Mouse (Mus musculus): Measurements from ENCODE around the gene Onecut3. TPM values are rescaled to one million over a fixed set of nuclear protein-coding genes. Genes with fewer than 3 reads are reported as not detected.

Onecut3 gene
- polyA plus RNA-seq, 1 experiment from 2014 or later: 1.4 TPM

DNA sequence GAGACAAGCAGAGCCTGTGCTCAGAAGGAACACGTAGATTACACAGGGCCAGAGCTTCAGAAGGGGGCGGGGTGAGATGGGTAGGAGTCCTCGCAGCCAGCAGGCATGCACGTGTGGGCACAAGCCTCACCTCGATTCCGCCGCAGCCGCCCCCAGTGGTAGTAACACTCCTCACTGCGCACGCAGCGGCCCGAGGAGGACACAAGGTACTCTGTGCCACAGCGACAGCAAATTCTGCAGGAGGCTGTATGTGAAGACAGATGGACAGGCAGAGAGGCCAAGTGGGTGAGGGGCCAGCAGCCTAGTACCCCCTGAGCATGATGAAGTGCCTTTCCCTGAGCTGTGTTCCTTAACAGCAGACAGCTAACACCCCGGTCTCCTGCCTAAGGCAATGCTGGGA, 49.2 kb downstream of the Onecut3 start:
- Histone ChIP-seq H3K9me3 (replicated peaks) (no peaks in the 10 kb centered on the region), H3K36me3 (peaks cover 84% of the 10 kb centered on the region), H3K27me3 (ENCODE audit: low read depth, poor library complexity, severe bottlenecking) (no peaks in the 10 kb centered on the region; the same call in 1 of the 2 replicates), H3K4me1 (peaks cover 13% of the 10 kb centered on the region), H3K4me3 (no peak overlapping the region), H3K27ac (replicated peaks) (no peak overlapping the region)
- WGBS: 96% methylated on average over 14 of the region's 14 CpGs
- no peak for DNase-seq (ENCODE audit: low spot score)

DNA sequence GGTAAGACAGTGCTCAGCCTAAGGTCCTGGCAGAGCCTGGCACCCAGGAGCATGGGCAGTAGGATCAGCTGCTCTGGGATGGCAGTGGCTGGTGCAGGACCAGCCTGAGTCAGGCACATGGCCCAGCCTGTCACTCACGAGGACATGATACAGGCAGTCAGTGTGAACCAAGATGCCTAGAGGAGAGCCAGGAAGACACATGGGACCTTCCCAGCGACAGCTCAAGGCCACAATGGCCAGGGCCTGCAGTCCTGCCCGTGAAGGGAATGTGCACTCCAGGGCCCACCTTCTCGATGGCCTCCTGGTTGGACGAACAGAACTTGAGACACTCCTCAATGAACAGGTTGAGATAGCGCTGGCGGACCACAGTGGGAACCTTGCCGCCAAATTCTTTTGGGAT, 51.0 kb downstream of the Onecut3 start:
- Histone ChIP-seq H3K27ac (replicated peaks) (no peak overlapping the region), H3K27me3 (ENCODE audit: low read depth, poor library complexity, severe bottlenecking) (no peaks in the 10 kb centered on the region), H3K4me3 (no peak overlapping the region), H3K4me1 (peaks cover 9% of the 10 kb centered on the region), H3K36me3 (peaks cover 100% of the 10 kb centered on the region), H3K9me3 (replicated peaks) (no peaks in the 10 kb centered on the region)
- DNase-seq (ENCODE audit: low spot score): no peak
- WGBS: 92% methylated on average over 8 of the region's 8 CpGs

DNA sequence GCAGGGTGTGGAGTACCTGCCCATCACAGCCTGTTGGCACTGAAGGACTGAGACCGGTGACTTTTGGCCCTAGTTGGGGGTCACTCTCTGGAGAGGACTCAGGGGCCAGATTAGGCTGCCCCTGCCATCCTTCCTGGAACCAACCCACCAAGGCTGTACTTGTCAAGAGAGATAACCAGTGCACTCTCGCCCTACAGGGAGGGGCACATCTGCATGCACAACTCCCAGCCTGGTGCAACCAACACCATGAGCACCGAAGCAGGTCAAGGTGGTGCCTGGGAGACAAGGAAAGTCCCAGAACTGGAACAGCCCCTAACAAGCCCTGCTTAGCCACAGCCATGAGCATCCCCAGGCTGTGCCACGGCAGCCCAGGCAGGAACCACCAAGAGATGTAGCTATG, 52.3 kb downstream of the Onecut3 start:
- Histone ChIP-seq H3K36me3 (peaks cover 90% of the 10 kb centered on the region), H3K27ac (replicated peaks) (no peak overlapping the region), H3K9me3 (replicated peaks) (no peaks in the 10 kb centered on the region), H3K4me1 (peaks cover 9% of the 10 kb centered on the region), H3K27me3 (ENCODE audit: low read depth, poor library complexity, severe bottlenecking) (no peaks in the 10 kb centered on the region), H3K4me3 (no peak overlapping the region)
- DNase-seq (ENCODE audit: low spot score): no peak
- 92% methylated on average over 4 of the region's 4 CpGs for WGBS

DNA sequence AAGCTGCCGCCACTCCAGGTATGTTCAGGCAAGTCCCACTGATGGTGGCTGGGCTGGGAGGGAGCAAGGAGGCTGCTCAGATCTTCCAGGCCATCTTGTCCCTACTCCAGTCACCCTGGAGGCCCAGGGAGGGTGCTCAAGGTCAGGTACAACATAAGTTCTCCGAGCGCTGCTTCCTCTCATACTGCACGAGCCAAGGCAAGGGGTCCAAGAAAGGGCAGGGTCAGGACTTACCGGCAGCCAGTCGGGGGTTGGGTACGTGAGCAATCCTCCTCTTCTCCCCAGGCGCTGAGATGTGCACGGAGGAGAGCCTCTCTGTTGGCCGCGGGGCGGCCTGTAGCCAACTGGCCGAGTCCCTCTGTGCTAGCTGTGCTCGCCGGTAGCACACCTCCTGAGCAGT, 52.9 kb downstream of the Onecut3 start:
- peaks cover 9% of the 10 kb centered on the region for H3K4me1 ChIP-seq
- no peaks in the 10 kb centered on the region for H3K27me3 ChIP-seq (ENCODE audit: low read depth, poor library complexity, severe bottlenecking)
- H3K27ac ChIP-seq (replicated peaks): no peak overlapping the region
- H3K9me3 ChIP-seq (replicated peaks): no peaks in the 10 kb centered on the region
- no peak for DNase-seq (ENCODE audit: low spot score)
- H3K36me3 ChIP-seq: peaks cover 84% of the 10 kb centered on the region
- no peak overlapping the region for H3K4me3 ChIP-seq
- WGBS: 93% methylated on average over 15 of the region's 15 CpGs

DNA sequence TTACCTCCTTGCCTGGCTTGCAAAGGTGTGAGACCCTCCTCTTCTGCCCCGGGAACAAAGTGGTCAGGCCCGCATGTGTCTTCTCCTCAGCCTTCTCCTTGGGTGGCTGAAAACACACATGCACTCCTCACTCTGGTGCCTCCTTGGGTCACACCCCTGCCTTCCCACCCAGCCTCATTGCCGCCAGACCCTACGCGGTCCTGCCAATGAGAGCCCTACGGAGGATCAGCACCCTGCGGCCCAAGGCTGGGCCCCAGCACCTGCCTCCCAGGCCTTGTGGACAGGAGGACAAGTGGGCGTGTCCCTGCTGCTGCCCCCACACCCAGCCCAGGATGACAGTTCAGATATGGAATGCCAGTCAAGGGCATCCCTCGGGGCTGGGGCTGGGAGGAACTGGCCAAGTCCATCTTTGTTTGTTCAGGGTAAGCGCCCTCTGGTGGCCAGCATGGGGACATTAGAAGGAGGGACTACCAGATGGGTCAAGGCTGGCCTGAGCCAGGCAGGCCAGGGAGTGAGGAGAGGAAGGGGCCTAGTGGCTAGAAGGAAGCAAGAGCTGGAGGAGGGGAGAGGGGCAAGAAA, 53.9 kb downstream of the Onecut3 start:
- WGBS: 77% methylated on average over 10 of the region's 10 CpGs
- peak; percentile 75 for DNase-seq (ENCODE audit: low spot score)
- Histone ChIP-seq H3K27ac (replicated peaks) (peak overlapping the region; percentile 42), H3K9me3 (replicated peaks) (no peaks in the 10 kb centered on the region), H3K36me3 (peaks cover 75% of the 10 kb centered on the region), H3K4me3 (no peak overlapping the region), H3K27me3 (ENCODE audit: low read depth, poor library complexity, severe bottlenecking) (no peaks in the 10 kb centered on the region), H3K4me1 (peaks cover 9% of the 10 kb centered on the region)

DNA sequence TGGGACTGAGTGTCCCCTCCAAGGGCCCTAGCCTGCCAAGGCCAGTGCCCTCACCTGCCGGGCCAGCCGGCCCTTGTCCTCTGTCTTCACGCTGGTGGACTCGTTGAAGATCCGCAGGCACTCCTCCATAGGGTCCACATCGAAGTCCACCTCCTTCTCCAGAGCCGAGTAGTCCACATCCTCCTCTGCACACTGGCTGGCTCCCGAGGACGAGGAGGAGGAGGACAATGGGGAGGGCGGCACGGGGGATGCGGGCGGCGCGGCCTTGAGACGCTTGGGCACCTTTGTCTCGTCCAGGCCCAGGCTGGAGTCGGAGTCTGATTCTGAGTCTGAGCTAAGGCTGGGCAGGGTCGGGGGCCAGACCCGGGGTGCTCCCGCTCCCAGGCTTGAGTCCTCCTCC, 54.6 kb downstream of the Onecut3 start:
- H3K27ac ChIP-seq (replicated peaks): 0 out of 2 replicates have a peak overlapping the region, but pooled peaks have one; percentile 42
- no peaks in the 10 kb centered on the region for H3K9me3 ChIP-seq (replicated peaks)
- H3K4me3 ChIP-seq: no peak overlapping the region
- DNase-seq (ENCODE audit: low spot score): no peak
- H3K4me1 ChIP-seq: peaks cover 13% of the 10 kb centered on the region
- H3K27me3 ChIP-seq (ENCODE audit: low read depth, poor library complexity, severe bottlenecking): no peaks in the 10 kb centered on the region
- 92% methylated on average over 21 of the region's 21 CpGs for WGBS
- H3K36me3 ChIP-seq: peaks cover 67% of the 10 kb centered on the region

DNA sequence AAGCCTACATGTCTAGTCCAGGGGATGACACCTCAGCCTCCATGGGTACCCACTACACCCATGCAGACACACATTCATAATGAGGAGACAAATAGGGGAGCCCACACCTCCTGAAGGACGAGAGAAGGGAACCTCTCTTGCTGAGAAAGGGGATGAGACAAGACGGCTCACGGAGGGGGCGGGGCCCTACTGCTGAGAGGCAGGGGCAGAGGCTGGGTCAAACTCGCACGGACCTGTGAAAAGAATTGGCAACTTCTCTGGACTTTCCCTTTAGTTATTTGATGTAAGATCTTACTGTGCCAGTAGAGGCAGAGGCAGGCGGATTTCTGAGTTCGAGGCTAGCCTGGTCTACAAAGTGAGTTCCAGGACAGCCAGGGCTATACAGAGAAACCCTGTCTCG, 57.7 kb downstream of the Onecut3 start:
- DNase-seq (ENCODE audit: low spot score): no peak
- Histone ChIP-seq H3K27ac (replicated peaks) (no peak overlapping the region), H3K4me1 (peaks cover 19% of the 10 kb centered on the region), H3K27me3 (ENCODE audit: low read depth, poor library complexity, severe bottlenecking) (no peaks in the 10 kb centered on the region), H3K36me3 (peaks cover 36% of the 10 kb centered on the region), H3K4me3 (no peak overlapping the region), H3K9me3 (replicated peaks) (no peaks in the 10 kb centered on the region)
- 73% methylated on average over 9 of the region's 9 CpGs for WGBS

DNA sequence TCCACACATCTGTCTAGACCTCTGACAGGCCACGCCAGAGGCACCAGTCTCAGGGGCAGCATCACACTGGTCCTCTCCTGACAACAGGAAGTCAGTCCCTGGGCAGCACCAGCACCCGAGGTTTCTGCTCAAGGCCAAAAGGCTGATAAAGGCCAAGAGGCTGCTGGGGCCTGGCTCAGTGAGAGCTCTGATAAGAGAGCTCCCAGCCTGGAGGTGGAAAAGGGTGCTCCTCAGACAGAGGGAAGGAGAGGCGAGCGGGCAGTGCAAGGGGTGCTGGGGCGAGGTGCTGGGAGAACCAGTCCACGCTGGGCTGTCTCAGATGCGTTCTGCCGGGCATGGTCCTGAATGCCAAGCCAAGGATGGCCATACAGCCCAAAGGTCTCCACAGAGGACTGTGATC, 58.9 kb downstream of the Onecut3 start:
- no peak overlapping the region for H3K4me3 ChIP-seq
- peaks cover 24% of the 10 kb centered on the region for H3K36me3 ChIP-seq
- no peaks in the 10 kb centered on the region for H3K27me3 ChIP-seq (ENCODE audit: low read depth, poor library complexity, severe bottlenecking)
- 91% methylated on average over 8 of the region's 8 CpGs for WGBS
- peaks cover 29% of the 10 kb centered on the region for H3K4me1 ChIP-seq
- DNase-seq (ENCODE audit: low spot score): no peak
- H3K27ac ChIP-seq (replicated peaks): no peak overlapping the region
- no peaks in the 10 kb centered on the region for H3K9me3 ChIP-seq (replicated peaks)

DNA sequence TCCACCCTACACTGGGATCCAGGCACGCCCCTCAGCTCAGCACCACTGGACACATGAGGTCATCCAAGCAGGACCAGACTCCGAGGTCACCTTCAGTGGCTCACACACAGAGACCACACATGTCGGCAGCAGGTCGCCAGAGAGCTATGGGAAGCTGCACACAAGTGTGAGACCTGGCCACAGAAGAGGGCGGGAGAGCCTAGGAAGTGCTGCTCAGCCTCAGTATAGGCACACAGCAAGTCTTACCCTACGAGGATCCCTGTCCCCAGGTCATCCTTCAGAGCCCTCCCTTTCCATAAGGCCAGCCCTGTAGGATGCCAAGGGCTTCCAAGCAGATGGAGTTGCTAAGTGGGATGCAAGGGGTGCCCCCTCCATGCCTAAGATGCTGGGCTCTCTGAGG, 59.4 kb downstream of the Onecut3 start:
- no peak overlapping the region for H3K4me3 ChIP-seq
- WGBS: 90% methylated on average over 6 of the region's 6 CpGs

DNA sequence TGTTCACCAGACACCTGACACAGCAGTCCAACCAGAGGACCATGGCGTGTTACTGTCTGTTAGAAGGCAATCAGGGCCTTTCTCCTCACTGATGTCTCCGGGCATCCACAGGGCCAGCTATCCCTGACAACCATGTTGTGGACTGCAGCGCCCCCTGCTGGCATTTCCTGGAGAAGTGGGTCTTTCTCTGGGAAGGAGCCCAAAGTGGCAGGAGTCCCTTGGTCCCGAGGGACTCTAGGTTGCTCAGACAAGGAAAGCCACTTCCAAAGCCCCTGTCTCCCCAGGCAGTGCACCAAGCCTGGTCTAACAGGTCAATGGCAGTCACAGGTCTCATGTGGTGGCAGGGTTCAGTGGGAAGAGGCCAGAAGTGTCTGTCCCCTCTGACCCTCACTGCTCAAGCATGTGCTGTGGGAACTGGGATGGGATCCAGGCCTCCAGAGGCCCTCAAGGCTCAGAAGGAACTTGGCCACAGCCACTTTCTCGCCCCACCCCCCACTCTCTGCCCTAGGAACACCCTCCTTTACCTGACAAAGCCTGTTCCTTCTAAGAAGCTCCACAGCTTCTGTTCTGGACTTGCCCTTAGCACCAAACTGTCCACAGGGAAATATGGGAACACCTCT, 62.8 kb downstream of the Onecut3 start:
- H3K36me3 ChIP-seq: no peaks in the 10 kb centered on the region
- 38% methylated on average over 5 of the region's 5 CpGs for WGBS
- H3K27me3 ChIP-seq (ENCODE audit: low read depth, poor library complexity, severe bottlenecking): no peaks in the 10 kb centered on the region
- peaks cover 49% of the 10 kb centered on the region for H3K4me1 ChIP-seq
- peak; percentile 80 for DNase-seq (ENCODE audit: low spot score)
- peak overlapping the region; percentile 9; the same call in 1 of the 2 replicates for H3K4me3 ChIP-seq
- H3K9me3 ChIP-seq (replicated peaks): no peaks in the 10 kb centered on the region
- no peak overlapping the region for H3K27ac ChIP-seq (replicated peaks)

More for the DNA sequence above, 59.4 kb downstream of the Onecut3 start:
- H3K4me1 ChIP-seq: peaks cover 26% of the 10 kb centered on the region
- no peaks in the 10 kb centered on the region for H3K9me3 ChIP-seq (replicated peaks)
- peaks cover 20% of the 10 kb centered on the region for H3K36me3 ChIP-seq
- no peak overlapping the region for H3K27ac ChIP-seq (replicated peaks)
- H3K27me3 ChIP-seq (ENCODE audit: low read depth, poor library complexity, severe bottlenecking): no peaks in the 10 kb centered on the region
- DNase-seq (ENCODE audit: low spot score): no peak

DNA sequence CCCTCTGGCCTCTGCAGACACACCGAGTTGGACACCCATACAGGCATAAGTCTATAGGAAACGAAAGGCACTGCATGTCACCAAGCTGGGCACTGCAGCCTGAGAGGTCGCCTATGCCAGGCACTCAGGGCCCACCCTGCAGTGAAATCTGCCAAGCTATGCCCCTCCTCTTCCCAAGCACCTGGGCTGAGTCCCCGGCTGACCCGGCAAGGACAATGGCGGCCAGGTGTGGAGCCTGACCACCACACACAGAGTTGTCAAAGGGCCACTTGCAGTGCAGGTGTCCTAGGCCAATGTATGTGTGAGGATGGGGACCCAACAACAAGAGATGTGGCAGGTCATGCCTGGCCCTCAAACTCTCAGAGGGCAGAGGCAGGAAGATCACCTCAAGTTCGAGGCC, 64.8 kb downstream of the Onecut3 start:
- Histone ChIP-seq H3K36me3 (no peaks in the 10 kb centered on the region), H3K9me3 (replicated peaks) (no peaks in the 10 kb centered on the region), H3K27ac (replicated peaks) (no peak overlapping the region), H3K27me3 (ENCODE audit: low read depth, poor library complexity, severe bottlenecking) (no peaks in the 10 kb centered on the region), H3K4me3 (peak overlapping the region; percentile 32; the same call in 1 of the 2 replicates), H3K4me1 (peaks cover 45% of the 10 kb centered on the region)
- DNase-seq (ENCODE audit: low spot score): no peak
- WGBS: 88% methylated on average over 7 of the region's 7 CpGs

DNA sequence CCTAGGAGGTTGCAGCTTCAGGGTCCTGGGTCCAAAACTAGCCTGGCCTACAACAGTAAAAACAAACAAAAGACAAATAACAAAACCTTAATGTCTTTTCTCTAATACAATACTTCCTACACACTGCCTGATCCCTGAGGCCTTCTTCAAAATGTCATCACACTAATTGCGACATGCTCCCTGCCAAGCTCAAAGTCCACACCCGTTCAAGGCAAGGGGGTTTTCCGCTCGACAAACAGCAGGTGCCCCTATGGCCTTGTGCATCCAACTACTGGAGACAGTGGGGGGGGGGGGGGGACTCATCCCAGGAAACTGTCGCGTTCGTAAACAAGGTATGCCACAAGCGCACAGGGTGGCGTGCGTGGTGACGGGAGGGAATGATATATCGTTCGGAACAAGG, 66.0 kb downstream of the Onecut3 start:
- H3K27ac ChIP-seq (replicated peaks): peak overlapping the region; percentile 99
- peak overlapping the region; percentile 99 for H3K4me3 ChIP-seq
- 3% methylated on average over 13 of the region's 13 CpGs for WGBS
- H3K4me1 ChIP-seq: peaks cover 44% of the 10 kb centered on the region
- H3K9me3 ChIP-seq (replicated peaks): no peaks in the 10 kb centered on the region
- no peaks in the 10 kb centered on the region for H3K27me3 ChIP-seq (ENCODE audit: low read depth, poor library complexity, severe bottlenecking)
- DNase-seq (ENCODE audit: low spot score): no peak
- H3K36me3 ChIP-seq: 0 out of 2 replicates have a peak, but pooled peaks cover 3% of the 10 kb centered on the region

DNA sequence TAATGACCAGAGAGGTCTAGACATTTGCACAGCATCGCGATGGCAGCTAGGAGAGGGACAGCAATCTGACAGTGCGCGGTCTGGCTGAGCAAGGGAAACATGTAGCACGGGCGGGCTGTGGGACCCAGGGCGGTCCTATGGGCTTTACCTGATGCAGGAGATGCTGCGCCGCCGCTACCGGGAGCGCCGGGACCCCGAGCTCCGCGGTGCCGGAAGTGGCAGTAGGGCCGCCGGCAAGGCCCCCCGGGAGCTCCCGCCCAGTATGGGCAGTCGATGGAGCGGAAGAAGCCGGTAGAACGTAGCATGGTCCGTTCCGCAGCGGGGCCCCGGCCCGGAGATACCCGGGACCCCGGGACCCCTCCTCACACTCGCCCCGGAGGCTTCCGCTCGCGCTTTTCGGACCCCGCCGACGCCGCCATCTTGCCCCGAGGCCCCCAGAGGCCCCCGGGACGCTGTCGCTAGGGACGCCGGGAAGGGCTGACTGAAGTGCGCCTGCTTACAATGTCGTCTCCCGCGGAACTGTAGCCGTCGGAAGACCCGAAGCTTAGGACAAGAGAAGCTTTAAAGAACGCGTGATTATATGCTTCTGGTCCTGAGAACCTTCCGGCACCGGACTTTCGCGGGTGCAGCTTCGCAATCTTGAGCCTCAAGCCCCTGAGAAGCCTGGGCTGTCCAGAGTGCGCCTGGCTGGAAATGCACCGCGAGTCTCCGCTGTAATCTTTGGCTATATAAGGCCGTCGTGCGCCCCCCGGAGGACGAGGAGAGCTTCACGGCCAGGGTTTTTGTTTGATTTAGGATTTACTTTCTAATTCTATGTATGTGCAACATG, 66.7 kb downstream of the Onecut3 start, which contains the start of gene Rexo1:
Rexo1 (minus strand) TSS at position 445 of the 829 bp plus-strand sequence.
- H3K4me1 ChIP-seq: peaks cover 49% of the 10 kb centered on the region
- H3K36me3 ChIP-seq: 0 out of 2 replicates have a peak, but pooled peaks cover 3% of the 10 kb centered on the region
- H3K27me3 ChIP-seq (ENCODE audit: low read depth, poor library complexity, severe bottlenecking): no peaks in the 10 kb centered on the region
- peak; percentile 94 for DNase-seq (ENCODE audit: low spot score)
- WGBS: under 1% methylated on average over 72 of the region's 72 CpGs
- peak within 1 kb of the TSS; percentile 99 for H3K4me3 ChIP-seq
- no peaks in the 10 kb centered on the region for H3K9me3 ChIP-seq (replicated peaks)
- H3K27ac ChIP-seq (replicated peaks): peak within 1 kb of the TSS; percentile 99

All from midbrain, embryonic 10.5 days (tissue).